Mouse (Mus musculus) heart, adult 2 months (tissue): ENCODE data around the gene Ms4a8a. TPM values are rescaled to one million over a fixed set of nuclear protein-coding genes. Genes with fewer than 3 reads are reported as not detected.
"Not testable (repeated sequence)": the region's sequence is repeated elsewhere in the genome, so short reads cannot be mapped to it uniquely, and the experiment has no call there.

Experiments
- DNase-seq, 2 experiments: peaks; one replicate each; pipeline ENCODE4 v3.0.0; 2021
- H3K27ac ChIP-seq: fragments of 200-600 bp; 2 replicates; pipeline ENCODE4 v1.8.1; 2022
- H3K27me3 ChIP-seq: fragments of 200-500 bp; 2 replicates; pipeline ENCODE4 v1.6.1; 2012; ENCODE audit warnings: mild to moderate bottlenecking, low read length, inconsistent platforms, mixed read lengths; ENCODE audit not compliant: control insufficient read depth, insufficient read depth
- H3K36me3 ChIP-seq: fragments of 200-500 bp; 2 replicates; pipeline ENCODE4 v1.6.1; 2012; ENCODE audit warnings: low read length, inconsistent platforms; ENCODE audit not compliant: control insufficient read depth, insufficient read depth
- H3K4me1 ChIP-seq: fragments of 200-500 bp; 2 replicates; pipeline ENCODE4 v1.6.1; 2011; ENCODE audit warnings: low read length; ENCODE audit not compliant: control insufficient read depth, insufficient read depth
- H3K4me3 ChIP-seq: fragments of 200-600 bp; 2 replicates; pipeline ENCODE4 v1.8.1; 2022
- H3K79me2 ChIP-seq: fragments of 200-500 bp; replicated peaks from 2 replicates; pipeline ENCODE4 v1.6.1; 2012; ENCODE audit warnings: mild to moderate bottlenecking, inconsistent platforms, low read length, moderate library complexity, mixed read lengths; ENCODE audit not compliant: control insufficient read depth, insufficient read depth
- H3K9ac ChIP-seq: fragments of 200-500 bp; 2 replicates; pipeline ENCODE4 v1.6.1; 2012; ENCODE audit warnings: low read depth, mild to moderate bottlenecking, control low read depth, inconsistent platforms, low read length, mixed read lengths
- CTCF ChIP-seq: fragments of 200-600 bp; IDR thresholded peaks from 2 replicates; pipeline ENCODE4 v1.8.1; 2022; ENCODE audit warnings: antibody characterized with exemption, mild to moderate bottlenecking, moderate library complexity
- EP300 ChIP-seq: fragments of 200-500 bp; IDR thresholded peaks from 2 replicates; pipeline ENCODE4 v1.6.1; 2011; ENCODE audit warnings: low read depth, low read length, control low read depth; ENCODE audit not compliant: insufficient read depth
- POLR2A ChIP-seq: fragments of 200-500 bp; IDR thresholded peaks from 2 replicates; pipeline ENCODE4 v1.6.1; 2011; ENCODE audit warnings: mild to moderate bottlenecking, low read depth, low read length, control low read depth; ENCODE audit not compliant: insufficient read depth
- WGBS: fragments of 180-500 bp; shearing (Covaris S2); methylation state at CpG from one replicate; pipeline ENCODE4 v1.1.7; 2018; 5-methylcytosine and 5-hydroxymethylcytosine counted together
- intact Hi-C: fragments of 180-260 bp; cut with DNase I; formaldehyde crosslinking; loops from one replicate; pipeline ENCODE4 v1.15.1; 2025
- long read RNA-seq: library from polyadenylated mRNA; stranded (forward); transcript quantifications from one replicate; pipeline ENCODE4 v2.0.0, GENCODE M21; 2021
- polyA plus RNA-seq: library from polyadenylated mRNA; depleted of rRNA; stranded (reverse); fragments of >200 nt; gene quantifications from 2 replicates; pipeline ENCODE4 v1.2.3, GENCODE M21; 2012; rRNA removed
- total RNA-seq, 2 experiments: library from RNA; stranded (reverse); gene quantifications; 2 replicates each; pipeline ENCODE4 v1.2.3; 2021

Ms4a8a gene
- total RNA-seq (1 to 10 TPM; 2.2 to 2.4 TPM), polyA plus RNA-seq (1.1 and 1.7 TPM in 2 replicates)
- long read RNA-seq, result 0 reads

GRCm38 (mm10) chr19:11080934-11081333 lies at the start of gene Ms4a8a:
Gene Ms4a8a, minus strand, starts transcription at chr19:11081102.
- no peak within 1 kb of the TSS for H3K4me3 ChIP-seq

DNA sequence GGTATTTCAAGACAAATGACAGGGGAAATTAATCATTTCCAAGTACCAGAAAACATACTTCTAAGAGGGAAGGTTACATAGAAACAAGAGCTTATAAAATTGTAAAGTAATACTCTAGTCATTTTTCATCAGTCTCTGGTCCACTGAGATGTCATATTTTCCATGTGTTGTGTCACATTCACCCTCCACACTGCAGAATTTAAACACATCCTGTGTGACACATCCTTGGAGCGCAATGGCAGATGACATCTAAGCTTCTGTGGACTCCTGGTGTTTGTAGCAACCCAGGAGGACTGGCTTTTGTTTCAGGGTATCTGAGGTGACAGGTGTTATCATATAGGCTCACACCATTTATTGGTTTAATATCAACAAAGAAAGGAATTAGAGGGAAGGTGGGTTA lies 48.8 kb upstream of the Ms4a8a start:
- intact Hi-C loops, result no loop called here
- H3K9ac ChIP-seq, result no peak overlapping the region
- DNase-seq, result no peak
- no peaks in the 10 kb centered on the region for H3K79me2 ChIP-seq
- H3K27me3 ChIP-seq, result no peaks in the 10 kb centered on the region
- H3K27ac ChIP-seq, result no peak overlapping the region
- no peaks in the 10 kb centered on the region for H3K36me3 ChIP-seq
- no peak for TF ChIP-seq CTCF
- no peak for TF ChIP-seq EP300
- no peak for TF ChIP-seq POLR2A
- no peak overlapping the region for H3K4me3 ChIP-seq
- H3K4me1 ChIP-seq, result no peaks in the 10 kb centered on the region
- 80% methylated on average over 1 of the region's 1 CpGs for WGBS

More at GRCm38 (mm10) chr19:11080934-11081333, at the start of gene Ms4a8a:
- no peak within 1 kb of the TSS for H3K9ac ChIP-seq
- H3K4me1 ChIP-seq, result no peaks in the 10 kb centered on the region
- no peak for TF ChIP-seq POLR2A
- no peak for TF ChIP-seq CTCF
- TF ChIP-seq EP300, result no peak
- no peaks in the 10 kb centered on the region for H3K27me3 ChIP-seq
- no peak within 1 kb of the TSS for H3K27ac ChIP-seq
- 64% methylated on average over 4 of the region's 4 CpGs for WGBS
- no peaks in the 10 kb centered on the region for H3K36me3 ChIP-seq
- H3K79me2 ChIP-seq, result no peaks in the 10 kb centered on the region
- intact Hi-C loops, result loop anchor here (5.0 kb wide), 1 partner anchor 34 kb away; no protein-coding TSS in a partner anchor
- peak in 1 of 2 experiments; percentile 19 for DNase-seq

DNA sequence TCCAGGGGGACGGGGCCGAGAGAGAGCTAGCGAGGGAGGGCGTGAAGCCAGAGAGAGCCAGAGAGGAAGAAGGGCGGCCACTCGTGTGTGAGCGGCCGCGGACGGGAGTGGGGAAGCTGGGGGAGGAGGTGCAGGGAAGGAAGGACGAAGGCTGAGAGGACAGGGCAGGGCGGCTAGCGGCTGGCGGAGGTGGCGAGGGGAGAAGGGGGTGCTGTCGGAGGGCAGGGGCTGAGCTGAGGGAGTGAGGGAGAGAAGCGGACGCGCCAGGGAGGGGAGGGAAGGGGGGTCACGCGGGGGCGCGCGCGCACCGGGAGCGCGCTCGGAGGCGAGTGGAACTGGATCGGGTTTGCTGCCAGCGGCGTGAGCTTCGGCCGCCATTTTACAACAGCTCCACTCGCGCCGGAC lies 40.1 kb upstream of the Ms4a8a start:
- peak overlapping the region; percentile 18; the same call in 1 of the 2 replicates for H3K4me3 ChIP-seq
- H3K79me2 ChIP-seq, H3K36me3 ChIP-seq, H3K27me3 ChIP-seq, intact Hi-C loops, H3K4me1 ChIP-seq, H3K27ac ChIP-seq: not testable (repeated sequence)
- H3K9ac ChIP-seq, result peak overlapping the region; percentile 90
- peak; percentile 45 to 61 for DNase-seq
- WGBS, result 2% methylated on average over 19 of the region's 38 CpGs

GRCm38 (mm10) chr19:11119338-11119737 lies 38.4 kb upstream of the Ms4a8a start:
- intact Hi-C loops, result no loop called here
- TF ChIP-seq CTCF (no peak), EP300 (no peak), POLR2A (no peak)
- Histone ChIP-seq H3K4me1 (no peaks in the 10 kb centered on the region; the same call in 1 of the 2 replicates), H3K36me3 (no peaks in the 10 kb centered on the region), H3K4me3 (no peak overlapping the region), H3K9ac (no peak overlapping the region), H3K27ac (no peak overlapping the region), H3K79me2 (no peaks in the 10 kb centered on the region), H3K27me3 (no peaks in the 10 kb centered on the region)
- WGBS, result 84% methylated on average over 2 of the region's 2 CpGs
- no peak for DNase-seq

- DNase-seq, result peak in 1 of 2 experiments; percentile 54
- intact Hi-C loops, result no loop called here
- H3K9ac ChIP-seq, result no peak overlapping the region
- no peaks in the 10 kb centered on the region for H3K27me3 ChIP-seq
- H3K79me2 ChIP-seq, result no peaks in the 10 kb centered on the region
- H3K36me3 ChIP-seq, result no peaks in the 10 kb centered on the region
- H3K4me3 ChIP-seq, result no peak overlapping the region
- peak overlapping the region; percentile 24; the same call in 1 of the 2 replicates for H3K27ac ChIP-seq
- 57% methylated on average over 3 of the region's 3 CpGs for WGBS
- H3K4me1 ChIP-seq, result no peaks in the 10 kb centered on the region
- TF ChIP-seq CTCF, result no peak
- no peak for TF ChIP-seq EP300
- no peak for TF ChIP-seq POLR2A
These were observed 26.8 kb upstream of the Ms4a8a start for GRCm38 (mm10) chr19:11107746-11108145.

- Histone ChIP-seq H3K27ac (no peak overlapping the region), H3K36me3 (no peaks in the 10 kb centered on the region), H3K4me1 (no peaks in the 10 kb centered on the region), H3K27me3 (no peaks in the 10 kb centered on the region), H3K9ac (no peak overlapping the region), H3K79me2 (no peaks in the 10 kb centered on the region), H3K4me3 (no peak overlapping the region)
- no peak for TF ChIP-seq CTCF
- TF ChIP-seq POLR2A, result no peak
- no peak for TF ChIP-seq EP300
- DNase-seq, result no peak
- intact Hi-C loops, result no loop called here
- 37% methylated on average over 1 of the region's 1 CpGs for WGBS
These were observed 21.0 kb upstream of the Ms4a8a start for GRCm38 (mm10) chr19:11101880-11102279.
